Mouse (Mus musculus) bone marrow, adult 2 months (tissue): ENCODE results near the gene Meis3. TPM values are rescaled to one million over a fixed set of nuclear protein-coding genes. Genes with fewer than 3 reads are reported as not detected.

Experiments used
- H3K27ac ChIP-seq: fragments of 200-500 bp; 2 replicates; pipeline ENCODE4 v1.5.1; 2012; ENCODE audit warnings: low read depth, mild to moderate bottlenecking, control low read depth, inconsistent platforms, low read length; ENCODE audit not compliant: control insufficient read depth, poor library complexity, insufficient read depth
- H3K4me1 ChIP-seq: fragments of 200-500 bp; 2 replicates; pipeline ENCODE4 v1.6.1; 2011; ENCODE audit warnings: low read length; ENCODE audit not compliant: control insufficient read depth, insufficient read depth
- H3K4me3 ChIP-seq: fragments of 200-500 bp; replicated peaks from 2 replicates; pipeline ENCODE3; 2011; ENCODE audit warnings: mild to moderate bottlenecking, low read depth, low read length, control low read depth; ENCODE audit not compliant: control insufficient read depth
- CTCF ChIP-seq: fragments of 200-500 bp; IDR thresholded peaks from 2 replicates; pipeline ENCODE4 v1.5.1; 2011; ENCODE audit warnings: low read length, control low read depth; ENCODE audit not compliant: control insufficient read depth, insufficient read depth
- POLR2A ChIP-seq: fragments of 200-500 bp; IDR thresholded peaks from 2 replicates; pipeline ENCODE4 v1.6.1; 2011; ENCODE audit warnings: low read depth, mild to moderate bottlenecking, control low read depth, low read length, borderline replicate concordance; ENCODE audit not compliant: control insufficient read depth
- WGBS: fragments of 180-500 bp; shearing (Covaris S2); methylation state at CpG from one replicate; pipeline ENCODE4 v1.1.7; 2018; 5-methylcytosine and 5-hydroxymethylcytosine counted together
- polyA plus RNA-seq: library from polyadenylated mRNA; stranded (reverse); fragments of >200 nt; gene quantifications from 2 replicates; pipeline ENCODE4 v1.2.4, GENCODE M21; 2011; ENCODE audit warnings: low replicate concordance; ENCODE audit not compliant: missing spikeins, insufficient read depth, insufficient read length

The Meis3 gene
- polyA plus RNA-seq, 1 experiment, result 7.8 TPM

GRCm38 (mm10) chr7:16198540-16198939 lies 23.6 kb downstream of the Meis3 start:
- Histone ChIP-seq H3K4me1 (peaks cover 3% of the 10 kb centered on the region; the same call in 1 of the 2 replicates), H3K27ac (no peak overlapping the region), H3K4me3 (no peak overlapping the region)
- TF ChIP-seq CTCF, result no peak
- 80% methylated on average over 11 of the region's 11 CpGs for WGBS

- Histone ChIP-seq H3K4me3 (no peak overlapping the region), H3K27ac (no peak overlapping the region), H3K4me1 (peaks cover 3% of the 10 kb centered on the region; the same call in 1 of the 2 replicates)
- WGBS, result 17% methylated on average over 6 of the region's 6 CpGs
- TF ChIP-seq CTCF, result no peak
- TF ChIP-seq POLR2A, result no peak
Measured at GRCm38 (mm10) chr7:16201136-16201535, 26.2 kb downstream of the Meis3 start.

GRCm38 (mm10) chr7:16202756-16203504 lies 28.0 kb downstream of the Meis3 start:
- H3K27ac ChIP-seq, result no peak overlapping the region
- TF ChIP-seq CTCF, result no peak
- no peak for TF ChIP-seq POLR2A
- H3K4me1 ChIP-seq, result no peaks in the 10 kb centered on the region; the same call in 1 of the 2 replicates
- 83% methylated on average over 15 of the region's 15 CpGs for WGBS
- H3K4me3 ChIP-seq, result no peak overlapping the region

- 92% methylated on average over 13 of the region's 13 CpGs for WGBS
- Histone ChIP-seq H3K27ac (no peak overlapping the region), H3K4me1 (no peaks in the 10 kb centered on the region; the same call in 1 of the 2 replicates), H3K4me3 (no peak overlapping the region)
- TF ChIP-seq CTCF (no peak), POLR2A (no peak; the same call in 1 of the 2 replicates)
Measured at GRCm38 (mm10) chr7:16203505-16203903, 28.6 kb downstream of the Meis3 start.

- no peak for TF ChIP-seq CTCF
- TF ChIP-seq POLR2A, result no peak
- Histone ChIP-seq H3K4me3 (no peak overlapping the region), H3K4me1 (no peaks in the 10 kb centered on the region; the same call in 1 of the 2 replicates), H3K27ac (no peak overlapping the region)
- WGBS, result 52% methylated on average over 9 of the region's 9 CpGs
Measured at GRCm38 (mm10) chr7:16204791-16205190, 29.9 kb downstream of the Meis3 start.

GRCm38 (mm10) chr7:16207076-16207475 lies 32.2 kb downstream of the Meis3 start:
- no peak for TF ChIP-seq CTCF
- WGBS, result 68% methylated on average over 7 of the region's 7 CpGs
- H3K27ac ChIP-seq, result peak overlapping the region; percentile 6; the same call in 1 of the 2 replicates
- H3K4me1 ChIP-seq, result no peaks in the 10 kb centered on the region; the same call in 1 of the 2 replicates
- no peak overlapping the region for H3K4me3 ChIP-seq

- TF ChIP-seq POLR2A, result no peak
- no peak for TF ChIP-seq CTCF
- whole genome bisulfite sequencing, result 63% methylated on average over 10 of the region's 10 CpGs
- peak overlapping the region; percentile 19; the same call in 1 of the 2 replicates for H3K27ac ChIP-seq
- H3K4me1 ChIP-seq, result no peaks in the 10 kb centered on the region; the same call in 1 of the 2 replicates
- H3K4me3 ChIP-seq, result no peak overlapping the region
Measured at GRCm38 (mm10) chr7:16207496-16207895, 32.6 kb downstream of the Meis3 start.

- 89% methylated on average over 21 of the region's 21 CpGs for WGBS
- H3K27ac ChIP-seq, result no peak overlapping the region
- no peak overlapping the region for H3K4me3 ChIP-seq
- no peaks in the 10 kb centered on the region; the same call in 1 of the 2 replicates for H3K4me1 ChIP-seq
- TF ChIP-seq CTCF, result no peak
Measured at GRCm38 (mm10) chr7:16208781-16209665, 34.1 kb downstream of the Meis3 start.
